Mouse (Mus musculus) cerebellum, postnatal 4 days (tissue): ENCODE measurements at regions not wholly inside any gene's neighbourhood (a gene's known extent, or its start where the extent isn't known, plus 50 kb on each side); places are given as distances from the start of the nearest gene placed in this dataset.
A peak's percentile ranks its signal among the peaks of the same experiment; 100 is the strongest.

Experiments used
- DNase-seq, 2 experiments: peaks; one replicate each; pipeline ENCODE4 v3.0.0; 2022; ENCODE audit warnings: low spot score in 2 of 2, mixed read lengths in 1 of 2

DNA sequence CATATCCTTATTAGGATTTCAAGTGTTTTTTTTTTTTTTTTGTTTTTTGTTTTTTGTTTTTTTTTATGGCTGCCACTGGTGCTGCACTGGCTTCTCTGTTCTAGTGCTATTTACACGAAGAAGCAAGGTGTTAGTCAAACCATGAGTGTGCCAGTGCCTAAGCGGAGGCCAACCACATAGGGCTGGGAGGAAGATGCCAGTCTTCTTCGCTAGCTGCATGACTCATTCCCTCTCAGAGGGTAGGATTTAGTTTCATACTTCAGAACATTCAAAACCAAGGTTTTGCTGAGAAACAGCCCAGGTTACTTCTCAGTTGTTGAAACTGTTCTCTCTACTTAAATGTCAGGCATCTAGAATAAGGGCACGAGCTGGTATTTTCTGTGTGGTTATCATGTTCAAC is 72.6 kb downstream of the Icos start:
- DNase-seq = no peak

DNA sequence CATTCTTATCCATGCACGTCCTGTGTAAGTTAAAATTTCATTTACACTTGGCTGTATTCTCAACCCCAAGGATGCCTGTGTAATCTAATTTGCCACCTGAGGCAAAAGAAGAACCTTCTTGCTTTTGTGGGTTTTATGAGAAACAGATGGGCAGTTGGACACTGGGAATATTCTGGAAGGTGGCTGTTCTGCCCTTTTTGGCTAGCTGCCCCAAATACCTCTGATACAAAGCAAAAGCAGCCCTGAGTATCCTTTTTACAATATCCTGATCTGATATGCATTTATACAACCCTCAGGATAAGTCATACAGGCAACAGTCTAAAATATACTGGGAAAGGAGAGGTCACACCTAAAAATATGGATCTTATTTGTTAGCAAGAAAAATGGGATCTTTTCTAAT is 75.9 kb downstream of the Icos start:
- no peak for DNase-seq

DNA sequence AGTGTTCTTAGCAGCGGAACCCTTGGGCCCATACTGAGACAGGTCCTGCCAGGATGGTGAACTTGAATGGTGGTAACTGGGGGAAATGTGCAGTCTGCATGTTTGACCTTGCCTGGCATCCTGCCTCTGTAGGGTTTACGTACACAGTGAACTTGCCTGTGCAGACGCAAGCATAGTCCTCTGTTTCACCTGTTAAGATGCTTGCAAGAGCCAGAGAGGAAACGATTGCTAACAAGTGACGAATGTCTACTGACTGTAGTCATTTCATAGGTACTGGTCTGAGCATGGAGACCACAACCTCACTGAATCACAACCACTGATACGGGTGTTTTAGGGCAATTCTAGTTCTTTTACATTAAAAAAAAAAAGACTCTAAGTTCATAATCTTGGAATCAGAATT is 76.7 kb downstream of the Icos start:
- DNase-seq = no peak

DNA sequence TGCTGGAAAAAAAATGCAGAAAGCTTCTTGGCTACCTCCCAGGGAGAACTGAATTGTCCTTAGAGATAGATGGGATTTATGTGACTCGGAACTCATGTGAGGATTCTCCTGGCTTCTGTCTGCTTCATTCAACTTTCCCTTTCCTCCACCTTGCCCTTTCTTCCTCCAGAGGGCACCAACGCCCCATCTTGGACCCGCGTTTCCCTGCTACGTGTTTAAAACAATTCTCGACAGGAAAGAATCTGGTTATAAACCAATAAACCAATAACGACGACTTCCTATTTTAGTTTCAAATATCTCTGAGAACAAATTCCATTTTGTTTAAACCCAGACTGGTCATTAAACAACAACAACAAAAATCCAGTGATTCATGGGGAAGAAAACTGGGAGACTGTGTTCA is 77.4 kb downstream of the Icos start:
- peak; percentile 49 to 78 for DNase-seq

DNA sequence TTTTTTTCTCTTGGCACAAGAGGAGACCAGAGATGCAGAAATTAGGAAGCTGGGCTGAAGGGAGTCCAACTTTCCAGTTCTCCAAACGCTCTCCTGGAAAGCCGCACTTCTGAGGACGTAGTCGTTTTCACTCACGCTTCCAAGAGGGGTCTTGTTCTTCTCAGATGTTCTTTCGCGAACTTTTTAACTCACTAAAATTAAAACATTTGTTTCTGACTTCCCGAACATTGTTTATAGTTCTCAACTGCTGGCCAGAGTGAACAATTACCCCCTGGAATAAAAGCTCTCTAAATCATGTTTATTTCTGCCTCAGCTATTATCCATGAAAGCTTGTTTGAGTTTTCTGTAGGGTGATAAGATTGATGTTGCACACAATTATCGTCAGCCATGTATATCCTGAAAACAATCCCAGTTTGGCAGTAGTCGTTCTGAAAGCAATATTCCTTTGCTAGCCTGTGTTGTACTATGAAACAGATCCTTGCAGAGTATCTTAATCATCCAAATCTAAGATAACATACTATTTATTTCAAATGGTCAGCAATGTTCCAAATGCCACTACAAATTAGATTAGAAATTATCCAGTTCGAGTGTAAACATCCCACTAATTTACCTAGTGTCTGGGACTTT is 82.3 kb downstream of the Icos start:
- no peak for DNase-seq

DNA sequence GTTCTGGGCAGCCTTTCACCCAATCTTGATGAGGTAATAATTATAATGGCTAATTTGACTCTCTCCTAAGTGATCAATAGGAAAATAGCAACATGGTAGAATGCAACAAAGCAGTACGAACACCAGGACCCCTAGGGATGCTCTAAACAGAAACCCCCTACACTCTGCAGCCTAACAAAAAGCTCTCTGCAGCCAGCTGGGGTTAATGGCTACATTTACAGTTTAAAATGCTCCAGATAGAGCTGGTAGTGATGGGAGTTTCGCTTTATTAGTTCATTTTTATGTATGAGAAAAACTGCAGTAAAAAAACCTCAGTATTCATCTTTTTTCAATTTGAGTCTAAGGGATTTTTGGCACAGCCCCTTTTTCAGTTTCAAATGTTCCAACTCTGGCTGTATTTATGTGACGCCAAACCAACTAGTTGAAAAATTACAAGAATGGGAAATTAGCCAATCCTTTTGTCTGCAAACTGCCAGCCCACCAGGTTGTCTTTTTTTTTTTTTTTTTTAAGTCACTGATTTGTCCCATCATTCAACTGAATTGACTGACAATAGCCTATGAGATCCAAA is 84.2 kb downstream of the Icos start:
- DNase-seq = no peak

DNA sequence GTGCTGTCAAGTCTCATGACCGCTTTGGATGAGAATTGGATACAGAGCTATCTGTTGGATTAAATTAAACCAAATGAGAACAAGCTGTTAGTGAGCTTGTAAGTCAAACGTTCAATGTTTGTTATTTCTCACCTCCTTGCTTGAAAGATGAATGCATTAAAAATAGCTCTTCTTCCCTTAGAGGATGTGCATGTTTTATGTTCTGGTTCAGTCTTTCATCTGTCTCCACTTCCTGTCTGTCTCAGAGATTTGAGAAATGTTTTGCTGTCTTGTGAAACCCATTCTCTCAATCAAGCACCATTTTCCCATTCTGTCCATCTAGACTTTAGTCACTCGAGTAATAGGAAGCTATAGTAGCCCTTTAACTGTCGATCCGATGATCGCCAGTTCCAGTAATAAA is 90.4 kb downstream of the Icos start:
- DNase-seq = no peak

DNA sequence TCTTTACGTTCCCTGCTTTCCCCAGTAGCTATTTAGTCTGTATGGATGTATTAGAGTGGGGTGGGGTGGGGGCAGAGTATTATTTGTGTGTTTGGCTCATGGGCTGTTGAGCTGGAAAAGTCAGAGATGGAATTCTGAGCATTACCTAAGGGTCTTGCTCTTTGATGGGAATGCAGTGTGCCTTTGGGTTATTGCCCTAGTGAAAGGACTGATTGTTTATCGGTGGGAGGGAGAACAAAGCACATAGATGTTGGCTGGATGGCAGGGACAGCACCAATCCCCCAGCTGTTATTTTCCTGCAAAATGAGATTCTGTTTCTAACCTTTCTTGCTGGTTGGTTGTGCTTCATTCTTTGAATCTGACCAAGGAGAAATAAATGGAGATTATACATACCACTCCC is 96.4 kb downstream of the Icos start:
- no peak for DNase-seq

DNA sequence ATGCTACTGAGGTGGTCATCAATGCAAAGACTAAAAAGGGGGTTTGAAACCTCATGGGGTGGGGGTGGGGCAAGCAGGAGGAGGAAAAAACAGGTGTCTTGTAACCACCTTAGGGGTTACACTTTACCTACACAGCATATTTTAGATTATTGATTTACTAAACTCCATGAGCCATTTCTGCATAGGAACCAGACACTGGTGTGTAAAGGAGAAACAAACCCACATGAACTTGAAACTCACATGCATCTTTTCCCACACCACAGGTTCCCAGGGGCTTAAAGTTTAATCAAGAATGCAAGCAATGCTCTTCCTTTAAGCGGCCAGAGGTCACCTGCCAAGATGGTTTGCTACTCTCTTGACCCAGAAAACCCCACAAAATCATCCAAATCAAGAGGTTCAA is 97.6 kb downstream of the Icos start:
- no peak for DNase-seq

DNA sequence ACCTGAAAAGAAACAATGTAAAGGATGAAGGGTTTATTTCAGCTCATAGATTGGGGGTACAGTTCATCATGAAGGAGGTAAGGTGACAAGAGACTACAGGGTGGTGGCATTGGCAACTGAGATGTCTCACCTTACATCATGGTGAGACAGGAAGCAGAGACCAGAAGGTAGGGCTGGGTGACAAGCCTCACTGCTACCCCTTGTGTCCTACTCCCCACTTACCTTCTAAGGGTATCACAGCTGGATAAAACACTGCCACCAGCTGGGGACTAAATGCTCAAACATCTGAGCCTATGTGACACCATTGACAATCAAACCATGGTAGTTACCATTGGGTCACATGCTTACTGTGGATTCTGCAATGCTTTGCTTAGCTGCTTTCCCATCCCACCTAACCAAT is 107.0 kb downstream of the Icos start:
- DNase-seq = no peak

DNA sequence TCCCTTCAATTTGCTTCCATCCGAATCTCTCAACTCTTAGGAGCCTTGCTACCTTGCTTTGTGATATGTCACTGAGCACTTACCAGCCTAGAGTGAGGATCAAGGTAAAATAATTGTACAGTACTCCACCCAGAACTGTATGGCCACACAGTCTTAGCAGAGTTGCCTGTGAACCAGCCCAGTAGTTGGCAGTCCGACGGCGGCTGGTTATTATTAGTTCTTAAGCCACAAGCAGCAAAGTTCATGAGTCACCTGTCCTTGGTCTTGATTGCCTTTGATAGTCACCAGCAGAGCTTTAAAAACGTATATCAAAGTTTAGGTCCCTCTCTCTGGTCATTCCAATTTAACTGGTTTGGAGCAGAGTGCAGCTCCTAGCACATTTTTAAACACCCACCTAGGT is 109.1 kb downstream of the Icos start:
- DNase-seq = no peak

DNA sequence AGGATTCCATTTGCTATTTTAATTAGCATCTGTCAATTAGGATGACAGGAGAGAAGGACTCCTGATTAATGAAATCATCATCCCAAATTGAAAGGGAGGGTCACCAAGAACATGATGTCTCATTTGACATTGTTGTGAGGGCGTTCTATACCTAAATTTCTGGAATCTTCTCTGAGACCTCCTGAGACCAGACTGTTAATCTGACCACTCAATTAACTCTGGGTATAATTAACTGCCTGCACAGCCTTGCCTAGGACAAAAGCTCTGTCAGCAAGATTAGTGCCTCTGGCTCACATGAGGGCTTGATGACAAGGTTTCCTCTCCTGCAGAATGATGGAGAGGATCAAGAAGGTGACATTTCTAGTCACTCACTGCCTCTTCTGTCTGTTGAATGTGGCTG is 113.1 kb downstream of the Icos start:
- no peak for DNase-seq

DNA sequence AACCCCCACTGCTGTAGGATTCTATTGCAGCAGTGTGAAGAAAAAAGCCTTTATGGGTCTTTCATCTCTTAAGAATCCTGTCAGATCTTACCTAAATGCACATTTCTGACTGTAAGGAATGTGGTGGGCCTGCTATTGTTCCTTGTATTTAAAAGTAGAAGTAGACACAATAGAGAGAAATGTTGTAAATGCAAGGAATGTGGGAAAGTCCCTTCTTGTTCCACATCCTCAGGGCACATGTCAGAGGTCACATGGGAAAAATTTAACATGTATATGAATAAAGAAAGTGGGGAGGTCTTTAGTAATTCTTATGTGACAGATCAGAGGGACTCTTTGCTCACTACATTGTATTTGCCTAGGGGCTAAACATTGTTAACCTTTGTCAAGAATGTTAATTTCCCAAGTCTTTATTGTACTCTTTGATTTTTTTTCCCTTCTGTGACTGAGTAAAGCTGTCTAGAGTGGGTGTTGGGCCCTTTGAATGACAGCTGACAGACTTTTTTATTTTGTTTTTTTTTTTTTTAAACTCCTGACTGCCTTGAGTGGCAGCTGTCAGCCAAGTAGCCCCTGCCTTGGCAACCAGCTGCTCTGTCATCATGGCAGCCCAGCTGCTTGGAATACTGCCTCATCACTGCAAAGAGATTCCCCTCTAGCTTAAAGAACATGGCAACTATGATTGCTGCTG is 117.9 kb downstream of the Icos start:
- DNase-seq = no peak

DNA sequence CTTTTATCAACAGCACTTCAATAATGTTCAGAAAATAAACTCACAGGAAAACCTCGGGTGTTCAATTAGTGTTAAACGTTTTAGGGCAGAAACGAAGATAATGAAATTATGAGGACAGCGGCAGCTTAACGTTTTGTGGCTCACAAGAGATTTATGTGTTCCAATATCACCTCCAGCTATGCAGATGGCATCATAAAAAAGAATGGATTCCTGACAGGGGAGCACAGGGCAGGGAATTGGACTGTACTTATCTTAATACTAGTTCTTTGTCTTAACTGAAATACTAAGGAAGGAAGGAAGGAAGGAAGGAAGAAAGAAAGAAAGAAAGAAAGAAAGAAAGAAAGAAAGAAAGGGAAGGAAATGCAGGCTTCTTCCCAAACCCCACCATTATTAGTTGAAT is 121.6 kb downstream of the Icos start:
- no peak for DNase-seq

DNA sequence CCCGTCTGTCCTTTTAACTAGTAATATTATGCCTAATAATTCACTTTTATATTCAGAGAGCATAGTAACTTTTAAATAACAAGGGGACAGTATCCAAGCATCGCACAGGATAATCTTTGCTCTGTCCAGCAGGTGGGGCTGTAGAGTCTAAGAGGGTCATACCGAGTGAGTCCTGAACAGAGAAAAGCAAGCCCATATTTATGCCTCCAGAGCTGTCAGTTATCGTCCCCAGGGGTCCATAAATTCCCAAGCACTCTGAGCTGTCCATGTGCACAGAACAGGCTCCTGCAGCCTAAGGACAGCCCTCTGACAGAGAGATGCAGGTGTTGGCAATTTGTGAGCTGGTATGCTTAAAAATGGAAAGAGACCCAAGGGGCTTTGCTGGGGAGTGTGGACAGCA is 124.0 kb downstream of the Icos start:
- no peak for DNase-seq

DNA sequence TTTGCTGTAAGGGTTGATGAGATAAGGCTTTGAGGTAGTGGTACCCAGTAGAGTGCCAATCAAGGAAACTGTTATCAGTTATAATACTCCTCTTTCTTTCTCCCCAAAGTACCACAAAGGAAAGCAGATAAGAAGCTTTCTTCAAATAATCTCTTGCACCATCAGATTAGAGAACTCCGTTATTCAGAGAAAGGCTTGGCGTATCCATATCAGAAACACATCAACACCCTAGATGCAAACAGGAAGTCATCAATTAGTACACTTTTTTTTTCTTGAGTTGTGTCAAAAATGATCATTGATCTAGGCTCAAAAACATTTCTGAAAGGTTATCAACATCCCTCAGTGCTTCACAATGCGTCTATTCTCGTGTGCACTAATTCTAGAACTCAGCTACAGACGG is 124.6 kb downstream of the Icos start:
- no peak for DNase-seq

DNA sequence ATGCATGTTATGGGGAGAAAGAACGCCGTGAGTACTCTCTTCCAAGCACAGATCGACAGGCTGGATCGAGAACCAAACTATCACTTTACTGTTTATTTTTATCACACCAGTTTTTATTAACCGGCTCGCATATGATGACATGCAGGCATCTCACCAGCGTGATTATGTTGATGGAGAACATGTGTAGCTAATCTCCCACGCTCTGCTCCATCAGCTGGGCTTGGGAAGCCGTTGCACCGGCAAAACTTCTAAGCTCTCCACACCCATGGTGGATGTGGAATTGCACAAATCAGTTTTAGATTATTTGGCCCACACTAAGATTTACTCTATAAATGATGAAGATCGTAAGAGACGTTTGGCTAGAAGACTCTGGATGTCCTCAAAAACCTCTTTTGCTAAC is 125.9 kb downstream of the Icos start:
- no peak for DNase-seq

DNA sequence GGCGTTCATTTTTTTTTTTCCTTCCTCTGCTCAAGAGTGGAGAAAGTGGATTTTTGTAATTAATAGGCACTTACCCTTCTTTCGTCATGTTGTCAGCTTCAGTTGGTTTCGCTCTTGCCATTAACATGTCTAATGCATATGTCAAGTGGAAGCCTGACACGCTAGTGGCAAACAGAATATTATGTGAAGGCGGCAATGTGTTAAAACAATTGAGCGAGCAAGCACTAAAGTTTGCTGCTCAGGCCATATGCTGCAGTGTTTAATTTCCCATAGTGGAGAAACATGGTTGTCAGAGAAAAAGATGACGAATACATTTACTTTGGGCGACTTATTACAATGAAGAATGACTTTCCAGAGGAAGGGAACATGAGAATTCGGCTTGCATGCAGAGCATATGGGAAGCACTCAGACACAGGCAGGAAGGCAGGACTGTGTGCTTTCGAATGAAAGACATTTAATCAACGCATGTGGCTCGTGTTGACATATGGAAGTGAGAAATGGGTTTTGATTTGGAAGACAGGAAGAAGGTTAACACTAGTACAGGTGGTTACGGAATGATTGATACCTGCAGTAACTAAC is 134.1 kb downstream of the Icos start:
- DNase-seq = no peak

DNA sequence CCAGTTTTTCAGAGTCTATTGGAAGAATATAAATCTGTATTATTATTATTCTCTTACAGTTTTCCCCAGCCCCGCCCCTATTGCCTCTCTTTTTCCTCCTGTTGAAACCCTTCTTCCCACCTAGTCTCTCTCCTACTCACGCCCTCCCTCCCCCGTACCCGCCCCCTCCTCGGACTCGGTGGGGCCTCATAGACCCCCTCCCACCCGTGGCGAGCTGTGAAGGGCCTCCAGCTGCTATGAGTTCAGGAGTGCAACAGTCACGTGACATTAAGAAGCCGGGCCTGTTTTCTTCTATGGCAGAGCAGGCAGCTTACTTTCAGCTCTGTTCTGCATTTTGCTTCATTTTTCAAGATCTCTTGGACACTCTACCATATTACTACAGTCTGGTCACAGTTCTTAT is 139.8 kb downstream of the Icos start:
- DNase-seq = no peak

DNA sequence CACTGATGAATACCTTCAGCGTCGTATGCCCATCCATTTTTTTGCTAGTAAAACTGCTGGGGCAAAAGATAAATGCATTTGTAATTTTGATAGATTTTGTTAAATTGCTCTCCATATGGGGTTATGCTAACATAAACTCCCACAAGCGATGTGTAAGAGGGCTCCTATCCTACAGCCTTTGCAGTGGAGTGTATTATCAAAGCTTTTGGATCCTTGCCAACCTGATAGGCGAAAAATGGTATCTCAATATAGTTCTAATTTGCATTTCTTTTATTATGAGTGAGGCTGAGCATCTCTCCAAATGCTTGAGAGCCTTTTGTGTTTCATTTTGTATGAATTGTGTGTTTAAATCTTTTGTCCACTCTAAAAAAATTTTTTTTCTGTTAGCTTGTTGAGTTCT is 140.3 kb downstream of the Icos start:
- no peak for DNase-seq

DNA sequence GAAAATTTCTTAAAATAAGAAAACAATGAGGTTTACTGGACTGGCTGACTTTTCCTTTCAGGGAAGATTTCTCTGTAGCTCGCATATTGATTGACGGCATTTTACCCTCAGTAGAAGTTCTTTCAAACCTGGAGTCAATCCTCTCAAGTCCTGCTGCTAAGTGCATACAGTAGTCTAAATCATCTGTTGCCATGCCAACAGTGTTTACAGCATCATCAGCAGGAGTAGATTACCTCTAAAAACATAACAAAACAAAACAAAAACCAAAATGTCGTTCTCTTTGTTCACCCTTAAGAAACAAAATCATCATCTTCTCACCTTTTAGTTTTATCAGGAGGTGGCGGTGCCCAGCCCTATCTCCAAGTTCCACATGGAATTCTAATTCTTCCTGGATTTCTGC is 143.8 kb downstream of the Icos start:
- DNase-seq = no peak

DNA sequence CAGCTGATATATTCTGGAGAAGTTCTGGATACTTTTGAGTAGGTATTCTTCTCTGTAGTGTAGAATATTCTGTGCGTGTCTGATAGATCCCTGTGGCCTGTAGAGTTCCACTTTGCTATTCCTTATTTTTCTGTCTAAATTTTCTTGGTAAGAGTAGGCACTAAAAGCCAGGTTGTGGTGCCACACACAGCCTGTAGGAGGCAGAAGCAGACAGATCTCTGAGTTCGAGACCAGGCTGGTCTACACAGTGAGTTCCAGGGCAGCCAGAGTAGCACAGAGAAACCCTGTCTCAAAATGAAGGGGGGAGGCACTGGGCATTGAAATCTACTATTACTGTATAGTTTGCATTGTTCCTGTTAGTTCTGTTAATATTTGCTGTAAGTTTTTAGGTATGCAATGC is 147.4 kb downstream of the Icos start:
- no peak for DNase-seq
